Mouse (Mus musculus): ENCODE measurements around the gene Zfp446. TPM values are rescaled to one million over a fixed set of nuclear protein-coding genes. Genes with fewer than 3 reads are reported as not detected.

Zfp446 gene
- total RNA-seq, 2 experiments from 2014 or later: 2.1 to 2.2 TPM

- no peak for DNase-seq
These were observed 9.3 kb downstream of the Zfp446 start for GRCm38 (mm10) chr7:12986906-12987305.

- no peak for DNase-seq
These were observed 10.0 kb downstream of the Zfp446 start for GRCm38 (mm10) chr7:12987409-12988189.

GRCm38 (mm10) chr7:12992222-12992621 lies 14.6 kb downstream of the Zfp446 start:
- peak in 1 of 2 experiments; percentile 40 for DNase-seq

- DNase-seq: no peak
These were observed 15.5 kb downstream of the Zfp446 start for GRCm38 (mm10) chr7:12993148-12993547.

GRCm38 (mm10) chr7:12995862-12996261 lies 18.2 kb downstream of the Zfp446 start:
- DNase-seq: no peak

GRCm38 (mm10) chr7:12997230-12997629 lies 19.6 kb downstream of the Zfp446 start:
- DNase-seq: no peak

- DNase-seq: no peak
These were observed 20.4 kb downstream of the Zfp446 start, which contains the start of gene Slc27a5 for GRCm38 (mm10) chr7:12998053-12998452. Gene Slc27a5, minus strand, starts transcription at chr7:12998192.

GRCm38 (mm10) chr7:12998851-12999250 lies 21.2 kb downstream of the Zfp446 start, which contains the start of gene Trim28:
Gene Trim28, plus strand, starts transcription at chr7:12999114.
- no peak for DNase-seq

GRCm38 (mm10) chr7:13001584-13001983 lies 23.9 kb downstream of the Zfp446 start:
- no peak for DNase-seq

- no peak for DNase-seq
These were observed 25.7 kb downstream of the Zfp446 start for GRCm38 (mm10) chr7:13003380-13003779.

- no peak for DNase-seq
These were observed 28.4 kb downstream of the Zfp446 start for GRCm38 (mm10) chr7:13006011-13006410.

GRCm38 (mm10) chr7:13006531-13006930 lies 28.9 kb downstream of the Zfp446 start:
- DNase-seq: no peak

- no peak for DNase-seq
These were observed 29.9 kb downstream of the Zfp446 start for GRCm38 (mm10) chr7:13007341-13008092.

GRCm38 (mm10) chr7:13009143-13010004 lies 31.7 kb downstream of the Zfp446 start:
- peak; percentile 94 to 96 for DNase-seq

- DNase-seq: no peak
These were observed 32.6 kb downstream of the Zfp446 start, which contains the start of gene Zbtb45 for GRCm38 (mm10) chr7:13010005-13010908. Gene Zbtb45, minus strand, starts transcription at chr7:13010034.

- no peak for DNase-seq
These were observed 36.0 kb downstream of the Zfp446 start for GRCm38 (mm10) chr7:13013671-13014070.

- no peak for DNase-seq
These were observed 36.7 kb downstream of the Zfp446 start for GRCm38 (mm10) chr7:13014275-13014839.

- DNase-seq: no peak
These were observed 37.6 kb downstream of the Zfp446 start for GRCm38 (mm10) chr7:13015217-13015616.

- DNase-seq: peak; percentile 63 to 84
These were observed 45.3 kb downstream of the Zfp446 start for GRCm38 (mm10) chr7:13022773-13023535.
